Mouse (Mus musculus): ENCODE data around the gene Ccdc194.

The Ccdc194 gene

DNA sequence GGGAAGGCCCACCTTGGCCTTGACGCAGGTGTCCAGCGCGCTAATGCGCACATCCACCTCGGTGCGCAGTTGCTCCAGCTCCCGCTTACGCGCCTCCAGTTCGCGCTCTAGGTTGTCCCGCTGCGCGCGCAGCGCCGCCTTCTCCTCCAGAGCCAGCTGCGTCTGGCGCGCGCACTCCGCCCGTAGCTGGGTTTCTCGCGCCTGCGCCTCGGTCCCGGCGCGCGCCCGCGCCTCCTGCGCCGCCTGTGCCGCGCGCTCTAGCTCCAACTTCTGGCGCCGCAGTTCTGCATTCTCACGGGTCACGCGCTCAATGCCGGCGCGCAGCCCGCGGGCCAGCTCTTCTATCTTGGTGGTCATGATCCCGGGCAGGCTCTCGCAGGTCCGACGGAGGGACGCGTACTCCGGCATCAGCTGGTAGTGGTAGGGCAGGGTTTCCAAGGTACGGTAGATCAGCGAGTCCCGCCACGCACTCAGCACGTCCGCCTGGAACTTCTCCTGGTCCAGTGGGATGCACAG lies 17.9 kb downstream of the Ccdc194 start:
- peak; percentile 48 to 53 for DNase-seq

DNA sequence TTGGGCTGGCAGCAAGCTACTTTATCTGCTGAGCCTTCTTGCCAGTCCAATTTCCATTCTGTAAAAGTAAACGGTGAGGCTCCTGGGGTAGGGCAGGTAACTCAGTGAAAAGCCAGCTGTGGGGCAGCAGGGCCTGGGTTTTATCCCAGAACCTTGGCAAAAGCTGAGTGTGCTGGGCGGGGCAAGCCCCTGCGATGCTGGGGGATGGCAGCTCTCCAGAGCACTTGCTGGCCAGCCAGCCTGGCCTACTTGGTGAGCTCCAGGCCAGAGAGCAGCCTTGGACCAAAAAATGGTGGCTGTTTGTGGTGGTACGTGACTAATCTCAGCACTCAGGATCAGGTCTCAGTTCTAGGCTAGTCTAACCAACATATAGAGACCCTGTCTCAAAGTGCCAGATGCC lies 19.5 kb downstream of the Ccdc194 start:
- no peak for DNase-seq

DNA sequence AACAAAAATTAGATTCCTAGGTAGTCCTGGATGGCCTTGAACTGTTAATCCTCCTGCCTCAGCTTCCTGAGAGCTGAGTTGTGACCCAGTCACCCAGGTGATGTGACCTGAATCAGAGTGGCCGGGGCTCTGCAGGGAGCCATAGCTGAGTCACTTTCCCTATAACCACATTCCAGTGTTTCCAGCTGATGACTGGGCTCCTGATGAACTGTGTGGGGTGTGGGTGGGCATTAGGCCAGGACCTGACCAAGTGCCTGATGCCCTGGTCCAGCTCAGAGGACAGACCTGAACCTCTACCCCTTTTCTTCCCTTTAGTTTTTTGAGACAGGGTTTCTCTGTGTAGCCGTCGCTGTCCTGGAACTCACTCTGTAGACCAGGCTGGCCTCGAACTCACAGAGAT lies 20.2 kb downstream of the Ccdc194 start:
- no peak for DNase-seq

DNA sequence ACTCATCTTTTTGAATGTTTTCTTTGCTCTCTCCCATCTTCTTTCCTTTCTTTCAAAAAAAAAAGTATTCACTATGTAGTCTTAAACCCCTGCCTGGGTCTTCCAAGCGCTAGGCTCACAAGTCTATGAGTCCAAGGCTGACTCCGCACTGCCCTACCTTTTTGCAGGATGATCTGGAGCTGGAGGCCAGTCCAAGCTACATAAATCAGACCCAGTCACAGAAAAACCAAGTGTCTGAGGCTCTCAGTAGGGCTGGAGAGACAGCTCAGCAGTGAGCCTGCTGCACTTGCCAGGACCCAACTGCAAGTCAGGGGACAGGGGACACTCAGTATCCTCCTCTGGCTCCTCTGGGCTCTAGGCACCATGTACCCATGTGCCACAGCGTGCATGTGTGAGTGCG lies 21.2 kb downstream of the Ccdc194 start:
- no peak for DNase-seq

DNA sequence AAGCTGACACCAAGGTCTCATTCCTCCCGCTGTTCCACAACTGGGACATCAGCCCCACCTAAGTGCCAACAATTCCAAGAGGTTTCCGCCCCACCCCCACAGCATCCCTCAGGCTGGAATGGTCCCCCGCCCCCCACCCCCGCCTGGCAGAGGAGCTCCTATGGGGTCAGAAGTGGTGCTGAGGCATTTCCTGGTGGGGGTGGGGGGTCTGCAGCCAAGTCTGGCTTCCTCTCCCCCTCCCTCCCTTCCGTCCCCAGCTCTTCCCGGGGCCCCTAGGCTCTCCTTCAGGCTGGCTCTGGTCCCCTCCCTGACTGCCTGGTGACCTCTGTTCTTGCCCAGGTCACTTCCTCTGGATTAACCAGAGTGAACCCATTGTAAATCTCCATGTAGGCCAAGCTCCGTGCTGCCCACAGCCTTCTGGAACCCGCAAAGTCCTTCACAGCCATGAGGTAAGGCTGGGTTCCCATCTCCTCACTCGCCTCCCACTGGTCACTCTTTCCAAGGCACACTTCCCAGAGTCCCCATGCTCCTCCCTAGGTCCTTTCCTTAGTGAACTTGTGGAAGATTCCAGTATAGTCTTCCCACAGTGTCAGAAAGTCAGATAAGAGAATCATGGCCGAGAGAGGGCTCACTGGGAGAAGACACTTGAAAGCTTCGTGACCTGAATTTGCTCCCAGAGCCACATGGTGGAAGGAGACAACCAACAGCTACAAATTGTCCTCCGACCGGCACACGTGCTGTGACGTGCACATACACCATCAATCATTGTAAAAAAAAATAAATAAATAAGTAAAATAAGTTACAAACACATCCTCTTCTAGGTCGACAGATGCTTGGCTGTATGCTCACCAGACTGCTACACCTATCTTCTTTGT lies 26.5 kb downstream of the Ccdc194 start:
- DNase-seq = peak in 1 of 2 experiments; percentile 53

DNA sequence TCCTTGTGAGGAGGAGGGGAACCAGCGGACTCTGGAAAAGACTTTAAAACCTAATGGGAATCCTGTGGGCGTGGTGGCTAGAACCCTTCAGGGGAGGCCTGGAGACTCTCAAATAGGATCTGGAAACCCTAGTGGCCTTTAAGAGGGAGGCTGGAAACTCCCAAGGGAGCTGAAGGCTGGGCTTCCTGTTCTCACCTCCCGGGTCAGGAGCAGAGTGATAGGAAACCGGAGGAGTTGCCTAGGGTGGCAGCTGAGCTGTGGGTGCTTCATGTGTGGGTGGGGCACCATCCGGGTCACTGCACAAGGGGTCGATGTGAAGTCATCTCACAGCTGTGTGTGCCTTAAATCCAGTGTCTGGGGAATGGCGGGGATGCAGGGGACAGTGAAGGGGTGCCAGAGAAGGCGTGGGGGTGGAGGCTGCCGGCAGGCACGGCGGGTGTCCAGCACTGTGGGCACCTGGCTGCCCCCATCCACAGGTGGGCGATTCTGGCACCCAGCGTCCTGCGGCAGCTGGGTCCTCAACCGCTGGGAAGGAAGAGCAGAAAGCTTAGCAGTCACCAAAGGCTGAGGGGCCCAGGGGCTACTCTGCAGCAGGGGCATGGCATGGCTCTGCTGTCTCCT lies 27.5 kb downstream of the Ccdc194 start:
- DNase-seq = peak; percentile 36 to 58

DNA sequence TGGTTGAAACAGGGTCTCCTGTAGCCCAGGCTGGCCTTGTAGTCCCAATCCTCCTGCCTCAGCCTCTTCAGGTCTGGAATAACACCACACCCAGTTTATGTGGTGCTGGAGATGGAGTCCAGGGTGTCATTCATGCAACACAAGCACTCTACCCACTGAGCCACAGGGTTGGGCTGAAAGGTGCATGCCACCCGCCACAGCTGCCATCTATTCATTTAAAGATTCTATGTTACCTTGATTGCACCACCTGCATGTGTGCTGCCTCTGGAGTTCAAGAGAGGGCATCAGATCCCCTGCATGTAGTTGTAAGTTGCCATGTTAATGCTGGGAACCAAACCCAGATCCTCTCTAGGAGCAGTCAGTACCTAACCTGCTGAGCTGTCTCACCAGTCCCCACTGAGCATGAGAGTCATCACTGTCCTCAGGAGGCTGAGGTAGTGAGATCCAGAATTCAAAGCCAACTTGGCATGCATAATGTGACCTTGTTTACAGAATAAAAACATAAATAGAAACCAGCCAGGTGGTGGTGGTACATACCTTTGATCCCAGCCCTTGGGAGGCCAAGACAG lies 28.4 kb downstream of the Ccdc194 start:
- DNase-seq = no peak

DNA sequence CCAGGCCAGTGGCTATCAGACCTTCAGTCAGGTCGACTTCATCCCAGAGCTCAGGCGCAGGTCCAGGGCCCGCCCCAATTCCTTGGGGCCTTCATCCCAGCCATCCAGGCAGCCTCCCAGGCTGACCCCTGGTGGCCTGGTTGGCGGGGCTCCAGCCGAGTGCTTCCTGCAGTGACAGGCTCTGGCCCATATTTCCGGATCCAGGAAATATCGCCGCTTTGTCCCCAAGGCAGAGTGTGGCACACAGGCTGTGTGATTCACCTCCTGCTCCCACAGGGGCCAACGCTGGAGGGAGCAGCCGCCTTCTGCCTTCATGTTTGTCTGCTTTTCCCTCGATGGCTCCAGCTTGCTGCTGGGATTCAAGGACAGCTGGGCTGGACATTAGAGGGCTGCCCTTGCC lies 29.0 kb downstream of the Ccdc194 start:
- peak; percentile 88 to 92 for DNase-seq

DNA sequence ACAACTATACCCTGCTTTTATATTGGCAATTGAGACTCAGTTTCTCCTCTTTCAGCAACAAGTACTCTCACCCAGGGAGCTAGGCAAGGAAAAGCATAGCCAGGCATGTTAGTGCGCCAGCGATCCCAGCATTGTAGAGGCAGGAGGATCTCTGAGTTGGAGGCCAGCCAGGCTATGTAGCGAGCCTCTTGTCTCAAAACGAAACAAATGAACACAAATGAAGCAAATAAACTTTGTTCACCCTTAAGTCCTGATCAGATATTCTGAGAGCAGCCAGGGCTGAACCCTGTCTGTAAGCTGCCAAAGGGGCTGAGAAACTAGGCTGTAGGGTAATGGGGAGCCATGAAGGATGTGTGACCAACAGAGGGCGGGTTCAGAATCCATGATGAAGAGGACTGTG lies 29.7 kb downstream of the Ccdc194 start:
- DNase-seq = no peak

DNA sequence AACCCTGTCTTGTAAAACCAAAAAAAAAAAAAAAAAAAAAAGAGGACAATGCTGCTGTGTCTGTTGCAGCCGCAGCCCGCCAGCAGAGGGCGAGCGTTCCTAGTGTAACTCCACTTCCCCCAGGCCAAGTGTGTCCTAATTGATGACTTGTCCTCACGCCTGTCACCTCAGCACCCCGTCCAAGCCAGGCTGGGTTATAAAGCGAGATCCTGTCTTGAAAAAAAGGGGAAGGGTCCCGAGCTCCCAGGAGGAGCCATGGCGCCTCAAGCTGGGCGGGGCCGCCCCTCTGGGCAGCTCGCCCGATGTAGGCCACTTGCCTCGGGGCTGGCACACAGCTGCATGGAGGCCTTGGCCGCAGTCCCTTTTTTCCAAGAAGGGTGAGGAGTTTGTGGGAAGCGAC lies 30.5 kb downstream of the Ccdc194 start:
- peak; percentile 81 to 87 for DNase-seq

DNA sequence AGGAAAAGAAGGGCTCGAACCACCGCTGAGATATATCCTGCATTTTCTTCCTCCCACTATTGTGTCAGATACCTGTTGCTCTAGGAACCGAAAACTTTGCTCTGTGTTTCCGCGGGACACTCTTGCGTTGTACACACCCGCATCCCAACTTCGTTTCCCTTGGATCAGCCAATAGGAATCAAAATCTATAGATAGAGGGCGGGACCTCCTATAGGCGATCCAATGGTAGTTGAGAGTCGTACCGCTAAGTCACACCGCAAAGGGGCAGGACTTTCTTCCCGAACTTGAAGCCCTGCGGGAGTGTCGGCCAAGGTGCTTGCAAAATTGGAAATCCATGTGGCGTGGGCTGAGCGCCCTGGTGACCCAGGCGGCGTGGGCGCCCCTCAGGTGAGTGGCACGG lies 37.1 kb downstream of the Ccdc194 start:
- DNase-seq = peak; percentile 90 to 93

DNA sequence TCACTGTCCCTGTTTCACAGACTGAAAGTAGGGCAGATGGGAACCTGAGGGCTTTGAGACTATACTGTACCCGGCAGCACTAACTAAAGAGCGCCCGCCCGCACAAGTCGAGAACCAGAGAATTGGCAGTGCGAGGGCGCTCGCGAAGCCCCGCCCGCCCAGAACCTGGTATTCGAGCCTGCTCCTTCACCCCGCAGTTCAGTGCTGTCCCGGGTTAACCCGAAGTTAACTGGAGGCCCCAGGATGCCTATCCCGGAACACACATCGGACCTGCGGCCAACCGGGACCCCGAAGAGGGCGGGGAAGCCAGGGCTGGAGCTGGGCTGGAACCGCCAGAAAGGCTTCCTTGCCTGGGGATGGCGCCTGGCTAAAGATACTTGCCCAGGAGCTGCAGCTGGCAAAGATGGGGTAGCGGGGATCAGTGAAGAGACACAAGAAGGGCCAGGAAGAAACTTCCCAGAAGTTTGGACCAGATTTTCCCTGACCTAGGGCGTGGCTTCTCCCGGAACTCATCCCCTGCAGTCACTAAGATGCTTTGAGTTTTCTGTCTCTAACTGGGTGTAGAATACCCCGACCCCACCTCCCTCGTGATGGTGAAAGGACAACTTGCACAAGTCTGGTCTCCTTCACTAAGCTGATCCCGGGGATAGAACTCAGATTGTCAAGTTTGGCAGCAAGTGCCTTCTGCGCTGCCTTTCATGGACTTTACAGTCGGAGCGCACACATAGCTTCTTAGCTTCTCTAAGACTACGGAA lies 37.6 kb downstream of the Ccdc194 start, which contains the start of gene Gtpbp3:
Gene Gtpbp3 (plus strand): TSS at position 413 of the 755 bp plus-strand sequence.
- peak; percentile 83 to 87 for DNase-seq

DNA sequence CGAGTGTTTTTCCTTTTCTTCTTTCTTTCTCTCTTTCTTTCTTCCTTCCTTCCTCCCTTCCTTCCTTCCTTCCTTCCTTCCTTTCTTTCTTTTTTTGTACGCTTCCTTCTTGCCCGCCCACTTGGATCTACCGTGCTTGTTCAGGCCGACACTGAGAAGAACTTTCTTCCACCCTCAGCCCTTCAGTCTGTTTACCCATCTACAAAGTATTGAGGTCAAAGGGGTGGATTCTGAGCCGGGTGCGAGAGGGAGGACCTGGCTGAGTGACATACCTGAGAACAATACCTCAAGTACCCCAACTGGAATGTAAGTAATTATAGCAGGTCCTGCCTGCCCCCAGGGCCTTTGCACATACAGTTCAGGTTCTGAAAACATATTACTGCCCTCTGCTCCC lies 39.4 kb downstream of the Ccdc194 start:
- peak; percentile 50 to 52 for DNase-seq

DNA sequence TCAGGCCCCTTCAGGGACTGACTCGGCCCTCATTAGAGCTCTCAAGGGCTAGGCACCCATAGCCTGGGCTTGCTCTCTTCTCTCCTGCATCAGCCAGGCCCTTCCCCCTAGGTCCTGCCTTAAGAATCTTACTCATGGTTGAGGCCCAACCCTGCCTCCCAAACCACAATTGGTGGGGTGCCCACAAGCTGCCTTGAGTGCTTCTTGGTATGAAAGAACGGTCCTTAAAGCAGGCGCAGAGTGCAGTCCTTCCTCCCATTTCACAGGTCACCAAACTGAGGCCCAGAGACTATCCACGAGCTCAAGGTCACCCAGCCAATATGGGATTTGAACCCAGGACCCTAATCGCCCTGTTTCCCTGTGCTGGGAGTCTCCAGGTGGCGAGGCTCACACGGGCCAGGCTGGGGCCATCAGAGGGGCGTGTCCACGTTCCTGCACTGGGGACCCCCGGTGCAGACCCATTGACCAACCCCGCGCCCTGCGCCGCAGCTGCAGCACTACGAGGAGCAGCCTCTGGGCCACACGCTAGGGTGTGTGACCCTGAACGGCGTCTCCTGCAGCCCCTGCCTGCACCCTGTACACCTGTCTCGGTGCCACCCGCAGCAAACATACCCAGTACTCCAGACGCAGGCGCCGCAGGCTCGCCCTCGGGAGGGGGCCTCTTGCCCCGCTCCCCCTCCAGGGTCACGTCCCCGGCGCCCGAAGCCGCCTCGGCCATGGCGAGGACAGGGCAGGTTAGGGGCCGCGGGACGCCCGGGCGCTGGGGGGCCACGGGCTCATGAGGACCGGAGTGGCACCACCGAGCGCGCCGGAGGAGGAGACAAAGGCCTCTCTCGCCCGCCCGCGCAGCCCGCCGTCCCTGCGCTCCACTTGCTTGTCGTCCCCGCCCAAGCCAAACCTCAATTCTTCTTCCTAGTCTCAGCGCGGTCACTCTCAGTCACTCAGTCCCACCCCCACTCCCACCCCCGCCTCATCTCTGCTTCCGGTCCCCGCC lies 40.1 kb downstream of the Ccdc194 start, which contains the start of gene Ano8:
Gene Ano8 (minus strand): TSS at position 822 of the 994 bp plus-strand sequence.
- peak; percentile 86 to 89 for DNase-seq

DNA sequence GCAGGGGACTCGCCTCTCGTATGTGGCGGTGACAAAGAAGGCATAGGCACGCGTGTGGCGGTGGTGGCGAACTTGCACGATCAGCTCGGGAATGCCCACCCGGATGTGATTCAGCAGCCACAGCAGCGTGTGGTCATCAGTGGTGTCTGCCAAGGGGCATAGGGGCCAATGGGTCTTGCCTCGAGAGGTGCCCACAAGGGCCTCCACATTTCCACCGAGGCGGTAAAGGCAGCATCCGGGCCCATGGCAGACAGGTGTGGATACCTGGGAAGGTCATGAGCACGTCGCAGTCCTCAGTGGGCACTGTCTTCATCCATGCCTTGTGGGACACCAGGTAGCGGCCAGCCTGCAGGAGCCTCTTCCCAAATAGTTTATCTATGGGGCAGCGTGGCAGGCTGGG lies 40.8 kb downstream of the Ccdc194 start:
- no peak for DNase-seq

DNA sequence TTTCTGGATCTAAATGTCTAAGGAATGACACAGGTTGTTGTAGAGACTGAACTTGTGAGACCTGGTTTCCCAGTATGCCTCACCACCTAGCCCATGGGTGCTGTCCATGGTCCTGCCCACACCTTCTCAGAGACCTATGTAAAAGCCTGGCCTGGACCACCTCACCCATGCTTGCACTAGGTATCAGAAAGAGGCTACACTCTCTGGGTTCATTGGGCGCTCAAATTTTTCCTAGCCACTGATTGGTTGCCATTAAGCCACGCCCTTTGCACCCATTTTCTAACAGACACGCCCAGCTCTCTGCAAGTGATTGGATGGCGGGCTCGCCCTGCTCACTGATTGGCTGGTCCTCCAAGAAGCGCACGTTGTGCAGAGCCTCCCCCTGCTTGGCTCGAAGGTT lies 41.6 kb downstream of the Ccdc194 start:
- no peak for DNase-seq

DNA sequence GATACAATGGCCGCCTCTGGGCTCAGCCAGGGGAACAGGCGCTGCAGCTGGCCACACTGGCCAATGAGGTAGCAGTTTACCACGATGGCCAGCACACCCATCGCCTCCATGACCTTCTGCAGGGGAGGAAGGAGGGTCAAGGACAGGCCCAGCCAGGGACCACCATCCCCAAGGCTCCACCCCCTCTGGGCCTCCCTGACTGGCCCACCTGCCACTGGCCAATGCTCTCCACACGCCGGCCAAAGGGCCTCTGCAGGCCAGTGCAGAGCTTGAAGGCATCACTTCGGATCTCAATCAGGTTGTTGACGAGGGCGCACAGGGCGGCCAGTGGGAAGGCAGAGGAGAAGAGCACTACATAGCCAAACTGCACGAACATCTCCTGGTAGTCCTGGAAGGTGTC lies 46.6 kb downstream of the Ccdc194 start:
- no peak for DNase-seq

DNA sequence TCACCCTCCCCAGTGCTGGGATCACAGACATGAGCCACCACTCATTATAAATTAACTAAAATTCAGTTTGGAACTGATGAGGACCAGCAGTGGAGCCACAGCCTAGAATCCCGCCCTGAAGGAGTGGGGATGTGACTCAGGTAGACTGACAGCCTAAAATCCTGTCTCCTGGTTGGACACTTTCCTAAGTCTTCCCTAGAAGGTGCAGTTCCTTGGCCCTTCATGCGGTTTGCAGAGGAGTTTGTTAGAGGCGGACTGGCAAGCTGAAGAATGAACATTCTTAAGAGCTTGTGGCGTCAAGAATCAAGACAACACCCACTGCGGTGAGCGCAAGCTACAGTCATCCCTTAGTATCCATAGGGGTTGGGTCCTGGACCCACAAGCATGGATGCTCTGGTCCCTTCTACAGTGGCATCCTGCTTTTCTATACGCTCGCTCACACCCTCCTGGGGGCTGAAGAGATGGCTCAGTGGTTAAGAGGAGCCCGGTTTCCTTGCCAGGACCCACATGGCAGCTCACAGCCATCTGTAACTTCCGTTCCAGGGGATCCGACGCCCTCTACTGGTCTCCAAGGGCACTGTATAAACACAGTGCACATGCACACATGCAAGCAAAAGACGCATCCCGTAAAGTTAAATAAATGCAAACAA lies 48.2 kb downstream of the Ccdc194 start:
- no peak for DNase-seq

DNA sequence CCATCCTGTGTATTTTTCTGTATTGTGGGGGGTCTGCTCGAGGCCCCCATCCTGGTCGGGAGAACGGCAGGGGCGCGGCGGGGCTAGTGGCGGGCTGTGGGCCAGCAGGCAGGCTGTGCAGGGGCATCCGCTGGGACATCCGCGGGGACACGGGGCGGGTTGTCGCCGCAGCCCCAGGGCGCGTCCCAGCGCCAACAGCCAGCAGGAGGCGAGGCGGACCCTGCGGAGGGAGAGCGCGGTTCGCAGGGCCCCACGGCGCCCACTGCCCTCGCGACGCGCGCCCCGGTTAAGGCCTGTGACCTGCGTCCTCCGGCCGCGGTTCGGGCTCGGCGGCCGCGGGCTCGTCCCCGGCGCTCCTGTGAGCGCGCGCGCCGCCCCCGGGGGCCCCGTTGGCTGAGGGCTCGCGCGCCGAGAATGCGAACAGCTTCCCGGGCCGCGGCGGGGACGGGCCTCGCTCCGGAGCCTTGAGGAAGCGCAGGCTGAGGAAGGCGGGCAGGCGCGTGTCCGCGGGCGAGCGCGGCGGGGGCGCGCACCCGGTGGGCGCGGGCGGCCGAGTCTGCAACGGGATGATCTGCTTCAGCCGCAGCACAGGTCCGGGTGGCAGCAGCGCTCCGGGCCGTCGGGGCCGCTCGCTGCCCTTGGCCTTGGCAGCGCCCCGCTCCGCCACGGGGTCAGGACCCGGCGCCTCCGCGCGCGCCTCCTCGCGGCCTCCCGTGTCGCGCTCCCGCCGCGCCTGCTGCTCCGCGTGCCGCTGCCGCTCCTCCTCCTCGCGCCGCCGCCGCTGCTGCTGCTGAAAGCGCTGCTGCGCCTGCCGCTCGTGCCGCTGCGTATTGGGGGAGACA lies 49.2 kb downstream of the Ccdc194 start:
- peak; percentile 77 to 79 for DNase-seq

DNA sequence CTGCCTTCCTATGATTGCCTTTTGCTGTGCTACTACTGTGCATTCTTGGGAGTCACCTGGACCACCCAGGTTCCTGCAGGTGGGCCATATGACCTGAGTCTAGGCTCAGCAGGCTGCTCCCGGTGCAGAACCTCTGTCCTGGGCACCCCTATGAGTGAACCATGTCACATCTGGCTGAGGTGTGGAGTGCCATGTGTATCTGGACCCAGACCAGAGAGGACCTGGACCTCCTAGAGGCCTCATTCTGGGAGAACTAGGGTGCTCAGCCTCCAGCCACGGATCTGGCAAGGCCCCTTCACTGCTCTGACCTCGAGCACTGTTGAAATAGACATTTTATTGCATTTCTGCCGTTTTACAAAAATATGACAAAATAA lies 49.8 kb downstream of the Ccdc194 start:
- DNase-seq = no peak

Measured in lung, adult 18-20 months (tissue).